Mouse (Mus musculus) liver, adult 2 months (tissue): ENCODE data around the gene Hoxd4.

Experiments
- CTCF ChIP-seq: fragments of 200-500 bp; IDR thresholded peaks from 2 replicates; pipeline ENCODE4 v1.5.1; 2011; ENCODE audit warnings: low read depth, low read length, control low read depth
- POLR2A ChIP-seq: fragments of 200-500 bp; IDR thresholded peaks from 2 replicates; pipeline ENCODE4 v1.6.1; 2011; ENCODE audit warnings: low read length, control low read depth; ENCODE audit not compliant: insufficient read depth; ENCODE audit errors: extremely low read depth

GRCm38 (mm10) chr2:74700546-74701112 is 11.1 kb upstream of the Hoxd4 start:
- TF ChIP-seq CTCF (no peak), POLR2A (no peak)
